Mouse (Mus musculus) forebrain, embryonic 16.5 days (tissue): ENCODE data around the gene Rnf213. TPM values are rescaled to one million over a fixed set of nuclear protein-coding genes. Genes with fewer than 3 reads are reported as not detected.

ENCODE experiments used
- ATAC-seq: fragments of 200-750 bp; cut with Nextera tagmentation; 2 replicates; pipeline ENCODE4 v1.8.0; 2017; ENCODE audit warnings: mild to moderate bottlenecking, moderate library complexity
- H3K27ac ChIP-seq: fragments of 300-500 bp; sonication (generic); 2 replicates; pipeline ENCODE4 v1.5.1; 2014; ENCODE audit warnings: low read length, control low read depth
- H3K27me3 ChIP-seq: fragments of 300-500 bp; sonication (generic); replicated peaks from 2 replicates; pipeline ENCODE4 v1.6.1; 2014; ENCODE audit warnings: low read length; ENCODE audit not compliant: control insufficient read depth, insufficient read depth
- H3K36me3 ChIP-seq: fragments of 300-500 bp; sonication (generic); 2 replicates; pipeline ENCODE4 v1.6.1; 2014; ENCODE audit not compliant: control insufficient read depth, insufficient read depth
- H3K4me1 ChIP-seq: fragments of 300-500 bp; sonication (generic); replicated peaks from 2 replicates; pipeline ENCODE4 v1.6.1; 2014; ENCODE audit warnings: low read length; ENCODE audit not compliant: control insufficient read depth, insufficient read depth
- H3K4me2 ChIP-seq: fragments of 300-500 bp; sonication (generic); 2 replicates; pipeline ENCODE4 v1.6.1; 2014; ENCODE audit warnings: mild to moderate bottlenecking, low read length, control low read depth
- H3K4me3 ChIP-seq: fragments of 300-500 bp; sonication (generic); replicated peaks from 2 replicates; pipeline ENCODE4 v1.5.1; 2014; ENCODE audit warnings: mild to moderate bottlenecking, low read length, control low read depth
- H3K9ac ChIP-seq: fragments of 300-500 bp; sonication (generic); replicated peaks from 2 replicates; pipeline ENCODE4 v1.6.1; 2014; ENCODE audit warnings: low read depth, low read length, control low read depth
- H3K9me3 ChIP-seq: fragments of 300-500 bp; sonication (generic); 2 replicates; pipeline ENCODE4 v1.6.1; 2016; ENCODE audit warnings: low read length; ENCODE audit not compliant: control insufficient read depth
- WGBS: fragments of 180-500 bp; shearing (Covaris S2); extraction: QIAGEN DNeasy Blood & Tissue Kit; methylation state at CpG from one replicate; pipeline ENCODE4 v1.1.7; 2014; 5-methylcytosine and 5-hydroxymethylcytosine counted together
- polyA plus RNA-seq: library from polyadenylated mRNA; unstranded; fragments of >200 nt; fragmentation: Nextera tagmentation; extraction: Ambion mirVana; gene quantifications from 2 replicates; pipeline ENCODE4 v1.2.1, GENCODE M21; 2015

The Rnf213 gene
- polyA plus RNA-seq, 1 experiment from 2014 or later: 1.3 TPM

- WGBS: 53% methylated on average over 7 of the region's 7 CpGs
- Histone ChIP-seq H3K4me3 (no peak overlapping the region), H3K4me1 (peaks cover 10% of the 10 kb centered on the region), H3K9ac (no peak overlapping the region), H3K27ac (no peak overlapping the region), H3K36me3 (no peaks in the 10 kb centered on the region), H3K4me2 (no peak overlapping the region), H3K9me3 (no peaks in the 10 kb centered on the region), H3K27me3 (peaks cover 18% of the 10 kb centered on the region)
- no peak for ATAC-seq
Measured at GRCm38 (mm10) chr11:119396461-119396860, 3.6 kb downstream of the Rnf213 start.

- H3K4me1 ChIP-seq: no peaks in the 10 kb centered on the region
- H3K27me3 ChIP-seq: no peaks in the 10 kb centered on the region
- H3K4me2 ChIP-seq: no peak overlapping the region
- no peak overlapping the region for H3K27ac ChIP-seq
- H3K36me3 ChIP-seq: no peaks in the 10 kb centered on the region
- no peak overlapping the region for H3K4me3 ChIP-seq
- WGBS: 56% methylated on average over 11 of the region's 11 CpGs
- no peak overlapping the region for H3K9ac ChIP-seq
- no peak for ATAC-seq
- H3K9me3 ChIP-seq: no peaks in the 10 kb centered on the region
Measured at GRCm38 (mm10) chr11:119402501-119403160, 9.7 kb downstream of the Rnf213 start.

GRCm38 (mm10) chr11:119404627-119405026, 11.7 kb downstream of the Rnf213 start:
- no peak for ATAC-seq
- no peaks in the 10 kb centered on the region for H3K9me3 ChIP-seq
- no peaks in the 10 kb centered on the region for H3K27me3 ChIP-seq
- WGBS: 56% methylated on average over 5 of the region's 5 CpGs
- no peak overlapping the region for H3K4me3 ChIP-seq
- no peak overlapping the region for H3K9ac ChIP-seq
- no peaks in the 10 kb centered on the region for H3K36me3 ChIP-seq
- no peak overlapping the region for H3K27ac ChIP-seq
- no peaks in the 10 kb centered on the region for H3K4me1 ChIP-seq
- H3K4me2 ChIP-seq: no peak overlapping the region

GRCm38 (mm10) chr11:119407381-119407780, 14.5 kb downstream of the Rnf213 start:
- Histone ChIP-seq H3K36me3 (no peaks in the 10 kb centered on the region), H3K27ac (no peak overlapping the region), H3K9ac (no peak overlapping the region), H3K4me1 (no peaks in the 10 kb centered on the region), H3K27me3 (no peaks in the 10 kb centered on the region), H3K9me3 (no peaks in the 10 kb centered on the region), H3K4me3 (no peak overlapping the region), H3K4me2 (no peak overlapping the region)
- no peak for ATAC-seq
- 87% methylated on average over 6 of the region's 6 CpGs for WGBS

GRCm38 (mm10) chr11:119407977-119408376, 15.1 kb downstream of the Rnf213 start:
- no peaks in the 10 kb centered on the region for H3K4me1 ChIP-seq
- ATAC-seq: no peak
- H3K9ac ChIP-seq: no peak overlapping the region
- no peak overlapping the region for H3K4me3 ChIP-seq
- 61% methylated on average over 5 of the region's 5 CpGs for WGBS
- no peaks in the 10 kb centered on the region for H3K36me3 ChIP-seq
- H3K4me2 ChIP-seq: no peak overlapping the region
- no peak overlapping the region for H3K27ac ChIP-seq
- no peaks in the 10 kb centered on the region for H3K27me3 ChIP-seq
- no peaks in the 10 kb centered on the region for H3K9me3 ChIP-seq

- no peak for ATAC-seq
- no peaks in the 10 kb centered on the region for H3K4me1 ChIP-seq
Measured at GRCm38 (mm10) chr11:119419327-119420118, 26.6 kb downstream of the Rnf213 start.

GRCm38 (mm10) chr11:119420426-119420825, 27.5 kb downstream of the Rnf213 start:
- H3K4me2 ChIP-seq: no peak overlapping the region
- no peaks in the 10 kb centered on the region for H3K9me3 ChIP-seq
- 76% methylated on average over 5 of the region's 5 CpGs for WGBS
- ATAC-seq: no peak
- H3K27me3 ChIP-seq: no peaks in the 10 kb centered on the region
- H3K36me3 ChIP-seq: no peaks in the 10 kb centered on the region
- no peak overlapping the region for H3K4me3 ChIP-seq
- no peak overlapping the region for H3K27ac ChIP-seq
- no peak overlapping the region for H3K9ac ChIP-seq
- H3K4me1 ChIP-seq: no peaks in the 10 kb centered on the region

More at GRCm38 (mm10) chr11:119419327-119420118, 26.6 kb downstream of the Rnf213 start:
- Histone ChIP-seq H3K27ac (no peak overlapping the region), H3K9me3 (no peaks in the 10 kb centered on the region), H3K4me2 (no peak overlapping the region), H3K9ac (no peak overlapping the region), H3K4me3 (no peak overlapping the region), H3K27me3 (no peaks in the 10 kb centered on the region), H3K36me3 (no peaks in the 10 kb centered on the region)
- WGBS: 76% methylated on average over 16 of the region's 16 CpGs

- no peak overlapping the region for H3K27ac ChIP-seq
- no peaks in the 10 kb centered on the region for H3K36me3 ChIP-seq
- H3K27me3 ChIP-seq: no peaks in the 10 kb centered on the region
- no peak overlapping the region for H3K4me3 ChIP-seq
- H3K4me2 ChIP-seq: no peak overlapping the region
- WGBS: 88% methylated on average over 6 of the region's 6 CpGs
- no peaks in the 10 kb centered on the region for H3K9me3 ChIP-seq
- no peak overlapping the region for H3K9ac ChIP-seq
- H3K4me1 ChIP-seq: peaks cover 8% of the 10 kb centered on the region
- ATAC-seq: no peak
Measured at GRCm38 (mm10) chr11:119427431-119427830, 34.5 kb downstream of the Rnf213 start.

- 81% methylated on average over 5 of the region's 5 CpGs for WGBS
- no peak overlapping the region for H3K4me3 ChIP-seq
- H3K4me1 ChIP-seq: peaks cover 8% of the 10 kb centered on the region
- H3K4me2 ChIP-seq: peak overlapping the region; percentile 63
- no peak overlapping the region for H3K9ac ChIP-seq
- no peaks in the 10 kb centered on the region for H3K9me3 ChIP-seq
- ATAC-seq: no peak
- no peaks in the 10 kb centered on the region for H3K36me3 ChIP-seq
- no peak overlapping the region for H3K27ac ChIP-seq
- no peaks in the 10 kb centered on the region for H3K27me3 ChIP-seq
Measured at GRCm38 (mm10) chr11:119427986-119428385, 35.1 kb downstream of the Rnf213 start.
